Comparison of ENCODE assay signal across 17 mouse cellular contexts in genomic region chr12:77223595-77223994, GRCm38 (mm10). TPM values are rescaled to one million over a fixed set of nuclear protein-coding genes. Genes with fewer than 3 reads are reported as not detected.
DNase-seq lines count a peak whose midpoint lies in the region; ATAC-seq and TF ChIP-seq lines count a peak whose summit lies in the region.
"Had no signal": no experiment of that assay in that cellular context is flagged by ENCODE, and none has a peak within 500 bp of the region (broad histone marks: within the 10 kb centered on the region; RNA-seq: fewer than 3 reads in every experiment).

No protein-coding gene starts in this region.

- H3K27ac ChIP-seq in cerebellum, adult 2 months (ENCODE audit: insufficient read depth, low read length) = no peak overlapping the region
- H3K27ac ChIP-seq in MEL (ENCODE audit: control insufficient read depth, low read depth, low read length) = peak overlapping the region; percentile 96
- H3K27ac ChIP-seq in forebrain, embryonic 13.5 days = no peak overlapping the region
- H3K27ac ChIP-seq: heart, embryonic 15.5 days; hindbrain, embryonic 15.5 days; layer of hippocampus, adult 2 months; macrophage had no signal

- no peak overlapping the region for H3K4me2 ChIP-seq in forebrain, embryonic 13.5 days
- H3K4me2 ChIP-seq: heart, embryonic 15.5 days; hindbrain, embryonic 15.5 days had no signal

- H3K79me2 ChIP-seq in MEL (ENCODE audit: control insufficient read depth, insufficient read depth, low read length, poor library complexity) = peaks cover 5% of the 10 kb centered on the region

- no peaks in the 10 kb centered on the region for H3K4me1 ChIP-seq in cerebellum, adult 2 months (ENCODE audit: control insufficient read depth, insufficient read depth, low read length)
- peaks cover 36 to 44% of the 10 kb centered on the region in 2 experiments for H3K4me1 ChIP-seq in MEL (ENCODE audit: control insufficient read depth in 1 of 2, insufficient read depth in 2 of 2, low read length in 2 of 2)
- H3K4me1 ChIP-seq in forebrain, embryonic 13.5 days = no peaks in the 10 kb centered on the region
- H3K4me1 ChIP-seq: heart, embryonic 15.5 days; hindbrain, embryonic 15.5 days had no signal

- peak overlapping the region; percentile 61 for H3K9ac ChIP-seq in MEL (ENCODE audit: control insufficient read depth, low read depth, low read length, poor library complexity, severe bottlenecking)
- no peak overlapping the region for H3K9ac ChIP-seq in forebrain, embryonic 13.5 days
- H3K9ac ChIP-seq: heart, embryonic 15.5 days; hindbrain, embryonic 15.5 days had no signal

- peak; percentile 44 to 46; a peak in 3 of 4 replicates for TF ChIP-seq EP300 in MEL (IDR thresholded peaks at IDR 0.05; ENCODE audit: low read depth in 1 of 2, low read length in 2 of 2)

- no peaks in the 10 kb centered on the region for H3K9me3 ChIP-seq in MEL (replicated peaks; ENCODE audit: insufficient read depth, low read length)
- no peaks in the 10 kb centered on the region for H3K9me3 ChIP-seq in forebrain, embryonic 13.5 days (replicated peaks)
- H3K9me3 ChIP-seq: heart, embryonic 15.5 days; hindbrain, embryonic 15.5 days had no signal

- TF ChIP-seq POLR2A in cerebellum, adult 2 months (IDR thresholded peaks at IDR 0.05; ENCODE audit: borderline replicate concordance, insufficient read depth, low read length) = no peak
- TF ChIP-seq POLR2A in MEL (IDR thresholded peaks at IDR 0.05; ENCODE audit: control insufficient read depth in 1 of 2, insufficient read depth in 1 of 2, low read depth in 1 of 2, low read length in 2 of 2, poor library complexity in 1 of 2) = no peak; a peak in 1 of 4 replicates

- H3K36me3 ChIP-seq in MEL (ENCODE audit: control insufficient read depth in 1 of 2, insufficient read depth in 2 of 2, low read length in 2 of 2) = peaks cover 0 to 62% of the 10 kb centered on the region in 2 experiments; a peak in 2 of 4 replicates
- no peaks in the 10 kb centered on the region for H3K36me3 ChIP-seq in forebrain, embryonic 13.5 days (ENCODE audit: poor library complexity, severe bottlenecking)
- H3K36me3 ChIP-seq: heart, embryonic 15.5 days; hindbrain, embryonic 15.5 days had no signal

- DNase-seq in cerebellum, adult 2 months = peak; percentile 24 to 58
- DNase-seq in cerebellum, adult 9-10 months = no peak
- peak; percentile 20 for DNase-seq in lung, postnatal 36 days
- DNase-seq in lung, postnatal 4 days = no peak
- DNase-seq in MEL (ENCODE audit: low read depth, low spot score) = peak; percentile 80
- peak; percentile 74 for DNase-seq in adrenal gland, postnatal 25 days
- DNase-seq in B cell, adult 2 months = no peak
- DNase-seq: cerebellum, postnatal 10 days; gastrocnemius, postnatal 25 days; kidney, adult 8-10 months; liver had no signal

- no peaks in the 10 kb centered on the region for H3K27me3 ChIP-seq in cerebellum, adult 2 months (ENCODE audit: control insufficient read depth, insufficient read depth, low read length)
- no peaks in the 10 kb centered on the region for H3K27me3 ChIP-seq in MEL (ENCODE audit: control insufficient read depth in 1 of 2, insufficient read depth in 2 of 2, low read length in 2 of 2)
- H3K27me3 ChIP-seq in forebrain, embryonic 13.5 days = no peaks in the 10 kb centered on the region
- H3K27me3 ChIP-seq: heart, embryonic 15.5 days; hindbrain, embryonic 15.5 days had no signal

- no peak overlapping the region for H3K4me3 ChIP-seq in cerebellum, adult 2 months (replicated peaks; ENCODE audit: insufficient read depth, low read depth, low read length)
- peak overlapping the region in 1 of 2 experiments; percentile 21; a peak in 1 of 4 replicates for H3K4me3 ChIP-seq in MEL (ENCODE audit: control insufficient read depth in 1 of 2, insufficient read depth in 1 of 2, low read depth in 2 of 2, low read length in 2 of 2)
- H3K4me3 ChIP-seq in forebrain, embryonic 13.5 days = no peak overlapping the region
- H3K4me3 ChIP-seq: heart, embryonic 15.5 days; hindbrain, embryonic 15.5 days; layer of hippocampus, adult 2 months had no signal

- no peak for TF ChIP-seq CTCF in cerebellum, adult 2 months (IDR thresholded peaks at IDR 0.05; ENCODE audit: borderline replicate concordance, insufficient read depth, low read depth, low read length)
- no peak for TF ChIP-seq CTCF in MEL (IDR thresholded peaks at IDR 0.05 in 2 of 3, conservative IDR thresholded peaks at IDR 0.05 in 1 of 3; ENCODE audit: control insufficient read depth in 1 of 3, insufficient read depth in 1 of 3, low read depth in 2 of 3, low read length in 3 of 3, poor library complexity in 1 of 3, severe bottlenecking in 1 of 3)

- no peak for ATAC-seq in forebrain, embryonic 13.5 days
- ATAC-seq: forebrain, embryonic 16.5 days had no signal

- WGBS in cerebellum, adult 2 months = 68% methylated on average over 3 of the region's 3 CpGs
- 90% methylated on average over 3 of the region's 3 CpGs for WGBS in forebrain, embryonic 13.5 days

- TF ChIP-seq RAD21 in MEL (IDR thresholded peaks at IDR 0.05; ENCODE audit: low read depth, low read length) = no peak

TF ChIP-seq in MEL, 35 proteins besides CTCF, POLR2A, EP300 and RAD21:
- TF ChIP-seq SIN3A (IDR thresholded peaks at IDR 0.05; ENCODE audit: low read length) (no peak), ETS1 (IDR thresholded peaks at IDR 0.05; ENCODE audit: low read depth, low read length) (peak; percentile 73), ZKSCAN1 (IDR thresholded peaks at IDR 0.05; ENCODE audit: low read depth, low read length) (no peak), ZNF384 (IDR thresholded peaks at IDR 0.05; ENCODE audit: low read depth, low read length) (no peak), RCOR1 (IDR thresholded peaks at IDR 0.05; ENCODE audit: low read depth, low read length) (0 out of 2 replicates have a peak, but pooled peaks have one; percentile 34), JUND (IDR thresholded peaks at IDR 0.05; ENCODE audit: low read depth, low read length) (peak; percentile 49; the same call in 1 of the 2 replicates), MXI1 (IDR thresholded peaks at IDR 0.05; ENCODE audit: low read depth, low read length) (0 out of 2 replicates have a peak, but pooled peaks have one; percentile 44), MYB (IDR thresholded peaks at IDR 0.05; ENCODE audit: low read depth, low read length) (0 out of 2 replicates have a peak, but pooled peaks have one; percentile 41), MYC (IDR thresholded peaks at IDR 0.05; ENCODE audit: low read depth, low read length) (peak; percentile 52; the same call in 1 of the 2 replicates), MAX (IDR thresholded peaks at IDR 0.05; ENCODE audit: low read length) (peak; percentile 54; the same call in 1 of the 2 replicates)

RNA-seq across cellular contexts. Expression of gene Fut8, which starts 14.3 kb away (rescaled TPM):
- polyA plus RNA-seq in cerebellum, adult 2 months (2012; rRNA removed) = 47.2 and 47.4 TPM in 2 replicates
- 61.3 and 82.5 TPM in 2 replicates for total RNA-seq in MEL (2012; rRNA removed)
- 10 to 100 TPM; 73.7 to 90.0 TPM for polyA plus RNA-seq in MEL (2012; ENCODE audit: insufficient read depth in 1 of 2, insufficient read length in 2 of 2, low read depth in 1 of 2, low replicate concordance in 2 of 2, missing spikeins in 1 of 2)
- 41.2 and 47.7 TPM in 2 replicates for total RNA-seq in adrenal gland, postnatal 25 days (2021)
- 27.7 and 30.3 TPM in 2 replicates for polyA plus RNA-seq in forebrain, embryonic 13.5 days (2015; fragmentation: Nextera tagmentation; extraction: Ambion mirVana)

Comparison
In these comparisons a context has a peak if more than half of its experiments do, and no peak if none do; other contexts are left out.
1. DNase-seq: peak in cerebellum, adult 2 months (2 of 2), lung, postnatal 36 days (single experiment), MEL (single experiment) and adrenal gland, postnatal 25 days (single experiment); none in cerebellum, adult 9-10 months (single experiment), lung, postnatal 4 days (0 of 2) and B cell, adult 2 months (0 of 2).